Mouse (Mus musculus): ENCODE measurements around the gene Sun1. TPM values are rescaled to one million over a fixed set of nuclear protein-coding genes. Genes with fewer than 3 reads are reported as not detected.

The Sun1 gene
- polyA plus RNA-seq, 1 experiment from 2014 or later, result 45.9 TPM

- H3K4me3 ChIP-seq (ENCODE audit: low read depth, low read length), result no peak overlapping the region
- no peaks in the 10 kb centered on the region for H3K9me3 ChIP-seq (replicated peaks; ENCODE audit: control insufficient read depth, low read length)
- no peak overlapping the region for H3K27ac ChIP-seq (replicated peaks; ENCODE audit: low read depth, low read length)
- H3K27me3 ChIP-seq (ENCODE audit: control insufficient read depth, insufficient read depth, low read length), result no peaks in the 10 kb centered on the region
- WGBS, result 96% methylated on average over 14 of the region's 14 CpGs
- ATAC-seq (replicated peaks; ENCODE audit: insufficient number of reproducible peaks, low FRiP score, low TSS enrichment, low read depth), result no peak
- no peak overlapping the region for H3K4me2 ChIP-seq (ENCODE audit: low read depth, low read length)
- H3K36me3 ChIP-seq (replicated peaks; ENCODE audit: control insufficient read depth, insufficient read depth, low read depth, low read length), result no peaks in the 10 kb centered on the region
- H3K9ac ChIP-seq (replicated peaks; ENCODE audit: low read length), result no peak overlapping the region
- no peaks in the 10 kb centered on the region for H3K4me1 ChIP-seq (ENCODE audit: control insufficient read depth, insufficient read depth, low read length)
- DNase-seq (ENCODE audit: low spot score), result no peak
Observed at GRCm38 (mm10) chr5:139283460-139284180, 83.2 kb downstream of the Sun1 start.

GRCm38 (mm10) chr5:139285383-139286067 is 85.1 kb downstream of the Sun1 start:
- Histone ChIP-seq H3K4me2 (ENCODE audit: low read depth, low read length) (no peak overlapping the region), H3K36me3 (replicated peaks; ENCODE audit: control insufficient read depth, insufficient read depth, low read depth, low read length) (no peaks in the 10 kb centered on the region), H3K4me3 (ENCODE audit: low read depth, low read length) (no peak overlapping the region), H3K9me3 (replicated peaks; ENCODE audit: control insufficient read depth, low read length) (no peaks in the 10 kb centered on the region), H3K4me1 (ENCODE audit: control insufficient read depth, insufficient read depth, low read length) (no peaks in the 10 kb centered on the region), H3K9ac (replicated peaks; ENCODE audit: low read length) (no peak overlapping the region), H3K27ac (replicated peaks; ENCODE audit: low read depth, low read length) (no peak overlapping the region), H3K27me3 (ENCODE audit: control insufficient read depth, insufficient read depth, low read length) (no peaks in the 10 kb centered on the region)
- no peak for DNase-seq (ENCODE audit: low spot score)
- 49% methylated on average over 8 of the region's 8 CpGs for WGBS
- ATAC-seq (replicated peaks; ENCODE audit: insufficient number of reproducible peaks, low FRiP score, low TSS enrichment, low read depth), result no peak

GRCm38 (mm10) chr5:139286142-139286941 is 85.9 kb downstream of the Sun1 start:
- ATAC-seq (replicated peaks; ENCODE audit: insufficient number of reproducible peaks, low FRiP score, low TSS enrichment, low read depth) (no peak), DNase-seq (ENCODE audit: low spot score) (no peak)
- no peak overlapping the region for H3K9ac ChIP-seq (replicated peaks; ENCODE audit: low read length)
- no peaks in the 10 kb centered on the region for H3K36me3 ChIP-seq (replicated peaks; ENCODE audit: control insufficient read depth, insufficient read depth, low read depth, low read length)
- 65% methylated on average over 14 of the region's 14 CpGs for WGBS
- H3K27me3 ChIP-seq (ENCODE audit: control insufficient read depth, insufficient read depth, low read length), result no peaks in the 10 kb centered on the region
- H3K4me2 ChIP-seq (ENCODE audit: low read depth, low read length), result no peak overlapping the region
- H3K9me3 ChIP-seq (replicated peaks; ENCODE audit: control insufficient read depth, low read length), result no peaks in the 10 kb centered on the region
- no peaks in the 10 kb centered on the region for H3K4me1 ChIP-seq (ENCODE audit: control insufficient read depth, insufficient read depth, low read length)
- H3K4me3 ChIP-seq (ENCODE audit: low read depth, low read length), result no peak overlapping the region
- H3K27ac ChIP-seq (replicated peaks; ENCODE audit: low read depth, low read length), result no peak overlapping the region

- no peak overlapping the region for H3K27ac ChIP-seq (replicated peaks; ENCODE audit: low read depth, low read length)
- no peaks in the 10 kb centered on the region for H3K4me1 ChIP-seq (ENCODE audit: control insufficient read depth, insufficient read depth, low read length)
- H3K9ac ChIP-seq (replicated peaks; ENCODE audit: low read length), result no peak overlapping the region
- H3K27me3 ChIP-seq (ENCODE audit: control insufficient read depth, insufficient read depth, low read length), result no peaks in the 10 kb centered on the region
- WGBS, result 82% methylated on average over 5 of the region's 5 CpGs
- H3K9me3 ChIP-seq (replicated peaks; ENCODE audit: control insufficient read depth, low read length), result no peaks in the 10 kb centered on the region
- H3K4me3 ChIP-seq (ENCODE audit: low read depth, low read length), result no peak overlapping the region
- no peak for DNase-seq (ENCODE audit: low spot score)
- ATAC-seq (replicated peaks; ENCODE audit: insufficient number of reproducible peaks, low FRiP score, low TSS enrichment, low read depth), result no peak
- H3K4me2 ChIP-seq (ENCODE audit: low read depth, low read length), result no peak overlapping the region
- no peaks in the 10 kb centered on the region for H3K36me3 ChIP-seq (replicated peaks; ENCODE audit: control insufficient read depth, insufficient read depth, low read depth, low read length)
Observed at GRCm38 (mm10) chr5:139287099-139287498, 86.7 kb downstream of the Sun1 start.

- no peak overlapping the region for H3K9ac ChIP-seq (replicated peaks; ENCODE audit: low read length)
- no peak overlapping the region for H3K4me2 ChIP-seq (ENCODE audit: low read depth, low read length)
- H3K4me3 ChIP-seq (ENCODE audit: low read depth, low read length), result no peak overlapping the region
- WGBS, result 82% methylated on average over 4 of the region's 4 CpGs
- no peaks in the 10 kb centered on the region for H3K36me3 ChIP-seq (replicated peaks; ENCODE audit: control insufficient read depth, insufficient read depth, low read depth, low read length)
- H3K4me1 ChIP-seq (ENCODE audit: control insufficient read depth, insufficient read depth, low read length), result no peaks in the 10 kb centered on the region
- no peak overlapping the region for H3K27ac ChIP-seq (replicated peaks; ENCODE audit: low read depth, low read length)
- no peaks in the 10 kb centered on the region for H3K27me3 ChIP-seq (ENCODE audit: control insufficient read depth, insufficient read depth, low read length)
- ATAC-seq (replicated peaks; ENCODE audit: insufficient number of reproducible peaks, low FRiP score, low TSS enrichment, low read depth) (no peak), DNase-seq (ENCODE audit: low spot score) (no peak)
- H3K9me3 ChIP-seq (replicated peaks; ENCODE audit: control insufficient read depth, low read length), result no peaks in the 10 kb centered on the region
Observed at GRCm38 (mm10) chr5:139287787-139288186, 87.3 kb downstream of the Sun1 start.

GRCm38 (mm10) chr5:139288591-139288990 is 88.2 kb downstream of the Sun1 start:
- no peak overlapping the region for H3K4me3 ChIP-seq (ENCODE audit: low read depth, low read length)
- H3K4me1 ChIP-seq (ENCODE audit: control insufficient read depth, insufficient read depth, low read length), result no peaks in the 10 kb centered on the region
- no peak for DNase-seq (ENCODE audit: low spot score)
- H3K4me2 ChIP-seq (ENCODE audit: low read depth, low read length), result no peak overlapping the region
- H3K9me3 ChIP-seq (replicated peaks; ENCODE audit: control insufficient read depth, low read length), result no peaks in the 10 kb centered on the region
- WGBS, result 82% methylated on average over 4 of the region's 4 CpGs
- H3K27me3 ChIP-seq (ENCODE audit: control insufficient read depth, insufficient read depth, low read length), result no peaks in the 10 kb centered on the region
- no peak overlapping the region for H3K9ac ChIP-seq (replicated peaks; ENCODE audit: low read length)
- H3K27ac ChIP-seq (replicated peaks; ENCODE audit: low read depth, low read length), result no peak overlapping the region
- no peaks in the 10 kb centered on the region for H3K36me3 ChIP-seq (replicated peaks; ENCODE audit: control insufficient read depth, insufficient read depth, low read depth, low read length)
- no peak for ATAC-seq (replicated peaks; ENCODE audit: insufficient number of reproducible peaks, low FRiP score, low TSS enrichment, low read depth)

- WGBS, result 81% methylated on average over 12 of the region's 12 CpGs
- no peaks in the 10 kb centered on the region for H3K9me3 ChIP-seq (replicated peaks; ENCODE audit: control insufficient read depth, low read length)
- no peak overlapping the region for H3K4me2 ChIP-seq (ENCODE audit: low read depth, low read length)
- ATAC-seq (replicated peaks; ENCODE audit: insufficient number of reproducible peaks, low FRiP score, low TSS enrichment, low read depth) (no peak), DNase-seq (ENCODE audit: low spot score) (no peak)
- H3K36me3 ChIP-seq (replicated peaks; ENCODE audit: control insufficient read depth, insufficient read depth, low read depth, low read length), result no peaks in the 10 kb centered on the region
- no peaks in the 10 kb centered on the region for H3K27me3 ChIP-seq (ENCODE audit: control insufficient read depth, insufficient read depth, low read length)
- H3K4me1 ChIP-seq (ENCODE audit: control insufficient read depth, insufficient read depth, low read length), result no peaks in the 10 kb centered on the region
- H3K27ac ChIP-seq (replicated peaks; ENCODE audit: low read depth, low read length), result no peak overlapping the region
- H3K9ac ChIP-seq (replicated peaks; ENCODE audit: low read length), result no peak overlapping the region
- no peak overlapping the region for H3K4me3 ChIP-seq (ENCODE audit: low read depth, low read length)
Observed at GRCm38 (mm10) chr5:139290467-139291259, 90.2 kb downstream of the Sun1 start.
